Mouse (Mus musculus): ENCODE measurements around the gene Nobox. TPM values are rescaled to one million over a fixed set of nuclear protein-coding genes. Genes with fewer than 3 reads are reported as not detected.

The Nobox gene
- polyA plus RNA-seq (2012) = not detected in 2 replicates

- Histone ChIP-seq H3K4me3 (replicated peaks) (no peak within 1 kb of the TSS), H3K27me3 (ENCODE audit: control insufficient read depth) (no peaks in the 10 kb centered on the region), H3K9me3 (ENCODE audit: control insufficient read depth, low read length) (no peaks in the 10 kb centered on the region), H3K4me1 (ENCODE audit: control insufficient read depth) (no peaks in the 10 kb centered on the region), H3K36me3 (ENCODE audit: control insufficient read depth) (no peaks in the 10 kb centered on the region)
- TF ChIP-seq GATA1 (IDR thresholded peaks at IDR 0.05; ENCODE audit: low read length) (no peak), TAL1 (IDR thresholded peaks at IDR 0.05; ENCODE audit: low read length) (no peak)
Measured at GRCm38 (mm10) chr6:43309454-43309853, at the start of gene Nobox. Gene Nobox, minus strand, starts transcription at chr6:43309554.

GRCm38 (mm10) chr6:43354562-43355241, 45.3 kb upstream of the Nobox start:
- Histone ChIP-seq H3K4me1 (ENCODE audit: control insufficient read depth) (peaks cover 12% of the 10 kb centered on the region), H3K36me3 (ENCODE audit: control insufficient read depth) (no peaks in the 10 kb centered on the region), H3K27me3 (ENCODE audit: control insufficient read depth) (no peaks in the 10 kb centered on the region), H3K4me3 (replicated peaks) (peak overlapping the region; percentile 22), H3K9me3 (ENCODE audit: control insufficient read depth, low read length) (no peaks in the 10 kb centered on the region)
- TF ChIP-seq GATA1 (IDR thresholded peaks at IDR 0.05; ENCODE audit: low read length) (no peak), TAL1 (IDR thresholded peaks at IDR 0.05; ENCODE audit: low read length) (no peak)

GRCm38 (mm10) chr6:43353446-43353845, 44.1 kb upstream of the Nobox start:
- TF ChIP-seq GATA1 (IDR thresholded peaks at IDR 0.05; ENCODE audit: low read length) = no peak
- no peak for TF ChIP-seq TAL1 (IDR thresholded peaks at IDR 0.05; ENCODE audit: low read length)
- no peaks in the 10 kb centered on the region for H3K36me3 ChIP-seq (ENCODE audit: control insufficient read depth)

GRCm38 (mm10) chr6:43349083-43349482, 39.7 kb upstream of the Nobox start:
- no peaks in the 10 kb centered on the region for H3K4me1 ChIP-seq (ENCODE audit: control insufficient read depth)
- no peak overlapping the region for H3K4me3 ChIP-seq (replicated peaks)
- TF ChIP-seq GATA1 (IDR thresholded peaks at IDR 0.05; ENCODE audit: low read length) (no peak), TAL1 (IDR thresholded peaks at IDR 0.05; ENCODE audit: low read length) (no peak)
- H3K27me3 ChIP-seq (ENCODE audit: control insufficient read depth) = no peaks in the 10 kb centered on the region
- no peaks in the 10 kb centered on the region for H3K36me3 ChIP-seq (ENCODE audit: control insufficient read depth)
- H3K9me3 ChIP-seq (ENCODE audit: control insufficient read depth, low read length) = no peaks in the 10 kb centered on the region

More at GRCm38 (mm10) chr6:43353446-43353845, 44.1 kb upstream of the Nobox start:
- H3K9me3 ChIP-seq (ENCODE audit: control insufficient read depth, low read length) = no peaks in the 10 kb centered on the region
- H3K27me3 ChIP-seq (ENCODE audit: control insufficient read depth) = no peaks in the 10 kb centered on the region
- no peak overlapping the region for H3K4me3 ChIP-seq (replicated peaks)
- H3K4me1 ChIP-seq (ENCODE audit: control insufficient read depth) = peaks cover 12% of the 10 kb centered on the region

GRCm38 (mm10) chr6:43347637-43348036, 38.3 kb upstream of the Nobox start:
- TF ChIP-seq TAL1 (IDR thresholded peaks at IDR 0.05; ENCODE audit: low read length) (no peak), GATA1 (IDR thresholded peaks at IDR 0.05; ENCODE audit: low read length) (no peak)
- H3K36me3 ChIP-seq (ENCODE audit: control insufficient read depth) = no peaks in the 10 kb centered on the region

GRCm38 (mm10) chr6:43343006-43343405, 33.7 kb upstream of the Nobox start:
- Histone ChIP-seq H3K36me3 (ENCODE audit: control insufficient read depth) (no peaks in the 10 kb centered on the region), H3K4me1 (ENCODE audit: control insufficient read depth) (no peaks in the 10 kb centered on the region), H3K27me3 (ENCODE audit: control insufficient read depth) (no peaks in the 10 kb centered on the region), H3K4me3 (replicated peaks) (no peak overlapping the region), H3K9me3 (ENCODE audit: control insufficient read depth, low read length) (no peaks in the 10 kb centered on the region)
- TF ChIP-seq TAL1 (IDR thresholded peaks at IDR 0.05; ENCODE audit: low read length) = no peak
- no peak for TF ChIP-seq GATA1 (IDR thresholded peaks at IDR 0.05; ENCODE audit: low read length)

More at GRCm38 (mm10) chr6:43347637-43348036, 38.3 kb upstream of the Nobox start:
- no peak overlapping the region for H3K4me3 ChIP-seq (replicated peaks)
- no peaks in the 10 kb centered on the region for H3K27me3 ChIP-seq (ENCODE audit: control insufficient read depth)
- no peaks in the 10 kb centered on the region for H3K4me1 ChIP-seq (ENCODE audit: control insufficient read depth)
- H3K9me3 ChIP-seq (ENCODE audit: control insufficient read depth, low read length) = no peaks in the 10 kb centered on the region

- Histone ChIP-seq H3K27me3 (ENCODE audit: control insufficient read depth) (no peaks in the 10 kb centered on the region), H3K4me1 (ENCODE audit: control insufficient read depth) (no peaks in the 10 kb centered on the region), H3K4me3 (replicated peaks) (no peak overlapping the region), H3K36me3 (ENCODE audit: control insufficient read depth) (no peaks in the 10 kb centered on the region), H3K9me3 (ENCODE audit: control insufficient read depth, low read length) (no peaks in the 10 kb centered on the region)
- TF ChIP-seq TAL1 (IDR thresholded peaks at IDR 0.05; ENCODE audit: low read length) = no peak
- no peak for TF ChIP-seq GATA1 (IDR thresholded peaks at IDR 0.05; ENCODE audit: low read length)
Measured at GRCm38 (mm10) chr6:43342386-43342785, 33.0 kb upstream of the Nobox start.

- H3K9me3 ChIP-seq (ENCODE audit: control insufficient read depth, low read length) = no peaks in the 10 kb centered on the region
- no peaks in the 10 kb centered on the region for H3K36me3 ChIP-seq (ENCODE audit: control insufficient read depth)
- H3K4me3 ChIP-seq (replicated peaks) = no peak overlapping the region
- no peaks in the 10 kb centered on the region for H3K27me3 ChIP-seq (ENCODE audit: control insufficient read depth)
- no peaks in the 10 kb centered on the region for H3K4me1 ChIP-seq (ENCODE audit: control insufficient read depth)
- no peak for TF ChIP-seq TAL1 (IDR thresholded peaks at IDR 0.05; ENCODE audit: low read length)
- no peak for TF ChIP-seq GATA1 (IDR thresholded peaks at IDR 0.05; ENCODE audit: low read length)
Measured at GRCm38 (mm10) chr6:43338804-43339203, 29.4 kb upstream of the Nobox start.

GRCm38 (mm10) chr6:43337491-43337961, 28.2 kb upstream of the Nobox start:
- TF ChIP-seq GATA1 (IDR thresholded peaks at IDR 0.05; ENCODE audit: low read length) = no peak
- TF ChIP-seq TAL1 (IDR thresholded peaks at IDR 0.05; ENCODE audit: low read length) = no peak
- Histone ChIP-seq H3K4me1 (ENCODE audit: control insufficient read depth) (no peaks in the 10 kb centered on the region), H3K27me3 (ENCODE audit: control insufficient read depth) (no peaks in the 10 kb centered on the region), H3K9me3 (ENCODE audit: control insufficient read depth, low read length) (no peaks in the 10 kb centered on the region), H3K4me3 (replicated peaks) (no peak overlapping the region), H3K36me3 (ENCODE audit: control insufficient read depth) (no peaks in the 10 kb centered on the region)

Data from erythroblast, embryonic 14.5 days (primary cell).